Mouse (Mus musculus): Measurements from ENCODE around the gene Pofut1.
"Not testable (repeated sequence)": the region's sequence is repeated elsewhere in the genome, so short reads cannot be mapped to it uniquely, and the experiment has no call there.

Gene Pofut1

GRCm38 (mm10) chr2:153239021-153239859 lies 2.1 kb upstream of the Pofut1 start:
- DNase-seq (ENCODE audit: low read depth) = no peak

DNA sequence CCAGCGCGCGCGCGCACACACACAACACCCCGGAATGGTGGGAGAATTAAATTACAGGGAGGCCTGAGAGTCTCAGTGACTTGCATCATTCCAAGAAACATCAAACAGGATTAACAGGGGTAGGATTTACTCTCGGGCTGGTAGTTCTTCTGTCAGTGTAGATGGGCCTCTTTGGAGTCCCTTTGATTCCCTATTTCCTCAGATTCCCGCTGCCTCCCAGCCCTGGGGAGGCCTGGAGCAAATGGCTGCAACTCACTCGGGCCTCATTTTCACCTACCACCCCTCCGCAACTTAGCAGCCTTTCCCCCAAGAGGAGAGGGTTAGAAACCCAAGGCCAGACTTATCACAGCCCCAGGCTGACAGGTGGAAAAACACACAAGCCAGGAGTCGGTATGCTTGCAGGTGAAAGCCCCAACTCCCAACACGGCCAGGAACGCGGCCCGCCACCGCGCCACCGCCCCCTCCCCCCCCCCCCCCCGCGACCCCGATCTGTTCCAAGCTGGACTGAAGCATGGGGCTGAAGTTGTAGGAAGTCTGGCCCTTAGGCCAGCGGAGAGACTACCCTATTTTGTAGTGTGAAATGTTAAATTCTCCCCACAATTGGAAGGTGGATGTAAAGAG lies 1.4 kb upstream of the Pofut1 start:
- peak; percentile 67 for DNase-seq (ENCODE audit: low read depth)

DNA sequence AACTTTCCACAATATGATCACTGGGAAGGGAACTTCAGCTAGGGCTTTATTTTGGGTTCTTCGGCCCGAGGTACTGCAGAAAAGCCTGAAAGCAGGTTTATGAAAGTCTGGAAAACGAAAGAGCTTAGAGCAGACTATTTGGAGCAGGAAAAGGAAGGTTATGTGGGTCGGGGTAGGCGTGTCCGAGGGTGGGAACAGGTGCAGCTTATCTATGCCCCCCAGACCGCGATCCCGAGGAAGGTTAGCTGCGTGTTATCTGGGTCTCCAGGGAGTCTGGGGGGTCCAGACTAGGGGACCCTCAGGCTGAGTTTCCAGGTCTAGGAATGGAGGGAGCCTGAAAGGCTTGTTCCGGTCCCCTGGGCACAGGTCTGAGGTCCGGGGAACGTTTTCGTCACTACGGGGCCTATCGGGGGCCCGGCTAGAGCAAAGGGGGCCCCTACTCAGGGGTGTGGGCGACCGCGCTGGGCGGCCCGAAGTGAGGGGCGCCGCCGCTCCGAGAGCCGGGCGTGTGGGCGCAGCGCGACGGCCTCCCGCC lies 565 bp upstream of the Pofut1 start:
- peak; percentile 20 for DNase-seq (ENCODE audit: low read depth)

- DNase-seq (ENCODE audit: low read depth) = peak; percentile 30
These were observed 823 bp downstream of the Pofut1 start for GRCm38 (mm10) chr2:153242156-153242555.

- no peak for DNase-seq (ENCODE audit: low read depth)
These were observed 8.4 kb downstream of the Pofut1 start for GRCm38 (mm10) chr2:153249751-153250150.

GRCm38 (mm10) chr2:153256604-153257003 lies 15.3 kb downstream of the Pofut1 start:
- no peak for DNase-seq (ENCODE audit: low read depth)

DNA sequence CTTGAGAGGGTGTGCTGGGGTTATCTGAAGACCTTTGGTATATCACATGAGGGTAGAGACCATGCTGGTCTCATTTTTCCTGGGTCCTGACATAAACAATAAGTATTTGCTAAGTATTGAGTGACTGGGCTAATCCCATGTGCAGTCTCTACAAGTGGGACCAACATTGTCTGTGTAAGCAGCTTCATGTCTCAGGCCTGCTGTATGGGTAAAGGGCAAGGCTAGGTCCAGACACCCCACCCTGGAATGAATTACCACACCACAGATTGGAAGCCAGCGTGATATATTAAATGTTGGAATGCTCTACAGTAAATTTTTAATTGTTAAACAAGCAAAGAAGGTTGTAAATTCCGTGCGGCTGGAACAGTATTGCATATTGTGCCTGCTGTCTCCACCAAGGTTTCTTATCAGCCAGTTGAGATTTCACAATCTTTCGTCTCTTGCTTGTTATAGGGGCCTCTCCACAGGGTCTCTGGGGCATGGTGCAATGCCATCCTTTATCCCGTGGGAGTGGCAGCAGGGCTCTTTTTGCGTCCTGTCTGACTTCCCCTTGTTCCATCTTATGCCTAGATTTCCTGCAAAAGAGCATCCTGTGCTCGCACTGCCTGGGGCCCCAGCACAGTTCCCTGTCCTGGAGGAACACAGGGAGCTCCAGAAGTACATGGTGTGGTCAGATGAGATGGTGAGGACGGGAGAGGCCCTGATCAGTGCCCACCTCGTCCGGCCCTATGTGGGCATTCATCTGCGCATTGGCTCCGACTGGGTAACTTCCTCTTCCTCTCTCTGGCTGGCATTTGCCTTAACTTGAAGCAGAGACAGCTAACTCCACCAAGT lies 17.9 kb downstream of the Pofut1 start:
- no peak for DNase-seq (ENCODE audit: low read depth)

DNA sequence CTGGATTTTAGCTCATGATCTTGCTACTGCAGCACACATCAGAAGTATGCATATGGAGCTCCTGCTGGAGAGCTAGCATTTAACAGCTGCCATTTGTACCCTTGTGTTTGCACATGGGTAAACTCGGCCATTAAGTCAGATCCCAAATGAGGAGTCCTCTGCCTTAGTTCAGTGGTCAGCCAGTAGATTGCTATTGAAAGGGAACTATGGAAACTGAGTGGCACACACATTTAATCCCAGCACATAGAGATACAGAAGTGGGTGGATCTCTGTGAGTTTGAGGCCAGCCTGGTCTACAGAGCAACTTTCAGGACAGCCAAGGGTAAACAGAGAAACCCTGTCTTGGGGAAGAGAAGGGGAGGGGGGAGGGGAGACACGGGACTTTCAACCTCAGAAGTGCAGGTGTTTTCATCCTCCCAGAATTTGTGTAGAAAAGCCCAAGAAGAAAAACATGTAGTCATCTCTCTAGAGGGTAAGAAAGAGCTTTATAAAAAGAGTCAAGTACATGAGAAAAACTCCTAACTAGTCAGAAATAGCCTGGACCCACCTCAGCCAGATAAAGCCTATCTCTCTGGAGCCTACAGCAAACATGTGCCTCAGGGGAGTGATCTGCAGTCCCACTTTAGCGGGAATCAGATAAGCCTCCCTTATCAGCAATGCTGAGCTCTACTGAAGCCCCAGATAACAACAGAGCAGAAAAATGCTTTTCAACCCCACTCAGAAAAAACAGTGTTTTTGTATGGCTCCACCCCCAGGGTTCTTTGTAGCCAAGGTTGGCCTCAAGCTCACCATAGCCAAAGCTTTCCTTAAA lies 18.7 kb downstream of the Pofut1 start:
- no peak for DNase-seq (ENCODE audit: low read depth)

GRCm38 (mm10) chr2:153263053-153263452 lies 21.7 kb downstream of the Pofut1 start:
- no peak for DNase-seq (ENCODE audit: low read depth)

DNA sequence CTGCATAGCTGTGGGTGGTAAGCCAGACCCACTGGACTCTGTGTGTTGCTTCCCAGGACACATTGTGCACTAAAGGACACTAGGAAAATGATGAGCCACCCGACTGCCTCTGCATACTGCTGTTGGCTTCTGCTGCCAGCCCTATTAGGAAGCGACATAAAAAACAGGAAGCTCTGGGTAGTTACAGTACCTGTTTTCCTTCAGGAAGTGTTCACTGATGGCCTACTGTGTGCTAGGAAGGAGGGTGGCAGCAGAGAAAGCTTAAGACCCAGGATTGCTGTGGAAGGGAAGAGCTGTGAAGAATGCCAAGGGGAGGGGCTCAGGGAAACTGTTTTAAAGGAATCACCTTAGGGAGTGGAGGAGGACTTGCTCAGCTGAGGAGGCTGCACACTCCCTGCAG lies 26.0 kb downstream of the Pofut1 start:
- DNase-seq (ENCODE audit: low read depth) = no peak

GRCm38 (mm10) chr2:153270231-153270915 lies 29.0 kb downstream of the Pofut1 start:
- DNase-seq (ENCODE audit: low read depth) = not testable (repeated sequence)

DNA sequence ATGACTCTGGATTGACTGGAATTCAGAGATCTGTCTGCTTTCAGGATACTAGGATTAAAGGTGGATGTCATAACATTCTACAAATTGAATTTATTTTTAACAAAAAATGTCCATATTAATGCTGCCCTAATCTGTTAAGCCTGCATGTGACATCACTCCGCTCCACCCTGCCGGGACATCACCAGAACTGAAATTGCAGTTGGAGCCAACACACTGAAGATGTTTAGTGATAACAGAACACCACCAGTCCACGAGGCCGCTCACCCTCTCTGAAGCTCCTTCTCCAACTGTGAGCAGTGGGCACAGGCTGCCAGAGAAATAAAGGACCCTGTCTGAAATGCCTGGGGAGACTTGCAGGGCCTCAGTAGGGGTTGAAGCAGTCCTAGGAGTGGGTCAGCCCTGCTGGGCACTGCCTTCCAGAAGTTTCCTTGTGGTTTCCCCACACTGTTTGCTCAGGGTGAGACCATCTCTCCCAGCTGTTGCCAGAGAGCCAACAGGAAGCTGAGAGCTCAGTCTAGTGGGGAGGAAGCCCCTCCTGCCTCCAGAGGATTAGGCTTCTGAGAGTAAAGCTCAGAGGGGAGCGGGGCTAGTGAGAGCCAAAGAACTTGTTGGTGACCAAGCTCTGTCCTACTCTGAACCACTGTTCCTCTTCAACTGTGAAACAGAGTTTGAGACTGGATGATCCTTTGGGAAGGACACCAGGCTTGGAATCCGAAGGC lies 33.0 kb downstream of the Pofut1 start:
- DNase-seq (ENCODE audit: low read depth) = not testable (repeated sequence)

GRCm38 (mm10) chr2:153274919-153275247 lies 33.5 kb downstream of the Pofut1 start:
- no peak for DNase-seq (ENCODE audit: low read depth)

- DNase-seq (ENCODE audit: low read depth) = not testable (repeated sequence)
These were observed 34.2 kb downstream of the Pofut1 start for GRCm38 (mm10) chr2:153275577-153275976.

DNA sequence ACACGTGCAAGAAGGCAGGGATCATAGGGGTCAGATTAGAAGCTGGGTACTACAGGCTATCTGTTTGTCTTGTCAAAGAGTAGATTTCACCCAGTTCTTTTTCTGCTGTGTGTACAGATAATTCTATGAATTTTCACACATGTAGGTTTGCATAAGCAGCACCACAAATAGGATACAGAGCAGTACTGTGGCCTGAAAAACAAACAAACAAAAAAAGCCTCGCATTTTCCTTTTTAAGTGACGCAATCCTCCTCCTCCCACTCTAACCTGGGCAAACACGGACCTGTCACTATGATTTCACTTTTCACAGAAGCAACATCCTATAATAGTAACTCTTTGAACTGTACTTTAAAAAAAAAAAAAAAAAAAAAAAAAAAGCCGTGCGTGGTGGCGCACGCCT lies 35.1 kb downstream of the Pofut1 start:
- DNase-seq (ENCODE audit: low read depth) = no peak

GRCm38 (mm10) chr2:153276846-153277245 lies 35.5 kb downstream of the Pofut1 start:
- not testable (repeated sequence) for DNase-seq (ENCODE audit: low read depth)

DNA sequence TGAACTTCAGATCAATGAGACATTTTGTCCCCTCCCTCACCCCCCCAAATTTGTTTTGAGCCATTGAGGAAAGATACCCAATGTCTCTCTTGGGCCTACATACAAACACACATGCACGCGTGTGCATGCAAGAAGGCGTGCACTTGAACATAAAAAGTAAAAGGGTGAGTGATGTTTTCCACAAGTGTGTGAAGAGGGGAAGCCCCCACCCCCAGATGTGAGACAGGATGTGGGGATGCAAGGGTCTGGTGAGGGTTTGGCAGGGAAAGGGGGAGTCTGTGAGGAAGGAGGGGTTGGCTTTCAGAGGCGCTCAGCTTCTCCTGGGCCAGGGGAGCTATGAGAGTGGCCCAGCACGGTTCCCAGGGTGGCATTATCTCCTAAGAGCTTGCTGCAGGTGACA lies 37.0 kb downstream of the Pofut1 start:
- no peak for DNase-seq (ENCODE audit: low read depth)

DNA sequence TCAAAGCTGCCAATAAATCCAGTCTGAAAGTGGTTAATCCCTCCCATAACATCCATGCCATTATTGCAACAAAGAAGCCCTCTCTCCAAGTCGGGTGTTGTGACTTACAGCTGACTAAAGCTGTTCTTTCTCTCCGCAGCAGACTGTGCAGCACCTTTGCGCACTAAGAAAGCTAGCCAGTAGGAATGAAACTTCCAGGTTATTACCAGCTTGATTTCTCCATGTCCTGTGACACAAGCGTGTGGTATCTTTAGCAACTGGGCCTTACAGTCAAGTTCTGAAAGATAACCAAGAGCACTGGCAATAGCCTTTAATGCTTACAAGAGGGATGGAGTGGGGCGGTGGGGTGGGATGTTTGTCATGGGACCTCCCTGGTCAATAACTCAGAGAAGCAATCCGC lies 42.6 kb downstream of the Pofut1 start:
- DNase-seq (ENCODE audit: low read depth) = no peak

- DNase-seq (ENCODE audit: low read depth) = no peak
These were observed 45.2 kb downstream of the Pofut1 start for GRCm38 (mm10) chr2:153286524-153286923.

DNA sequence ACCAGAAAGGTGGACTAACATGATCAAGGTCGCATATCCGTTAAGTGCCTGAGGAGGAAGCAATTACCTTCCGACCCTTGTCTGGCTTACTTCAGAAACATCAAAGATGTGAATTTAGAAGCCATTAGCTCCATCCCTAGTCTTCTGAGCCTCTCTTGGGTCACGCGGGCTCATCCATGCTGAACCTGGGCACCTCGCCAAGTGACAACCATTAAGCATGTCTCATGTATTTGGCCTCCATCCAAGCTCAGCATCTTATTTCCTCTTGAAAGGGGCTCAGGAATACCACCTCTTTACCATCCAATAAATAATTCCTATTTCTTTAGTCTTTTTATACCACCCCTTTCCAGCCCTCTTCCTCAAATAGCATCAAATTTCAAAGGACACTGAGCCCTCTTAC lies 46.5 kb downstream of the Pofut1 start:
- peak; percentile 39 for DNase-seq (ENCODE audit: low read depth)
